Mouse (Mus musculus): ENCODE data around the gene Cyp2d9. TPM values are rescaled to one million over a fixed set of nuclear protein-coding genes. Genes with fewer than 3 reads are reported as not detected.
"Not testable (repeated sequence)": the region's sequence is repeated elsewhere in the genome, so short reads cannot be mapped to it uniquely, and the experiment has no call there.

Cyp2d9 gene
- polyA plus RNA-seq, 1 experiment from 2014 or later = not detected

- Histone ChIP-seq H3K27ac (replicated peaks; ENCODE audit: low read depth, low read length) (no peak overlapping the region), H3K36me3 (ENCODE audit: control insufficient read depth, insufficient read depth, low read length) (no peaks in the 10 kb centered on the region), H3K4me1 (ENCODE audit: control insufficient read depth, insufficient read depth, low read length) (no peaks in the 10 kb centered on the region), H3K9ac (ENCODE audit: low read depth, low read length) (no peak overlapping the region), H3K9me3 (ENCODE audit: control insufficient read depth, low read length) (peaks cover 22% of the 10 kb centered on the region), H3K27me3 (replicated peaks; ENCODE audit: control insufficient read depth, insufficient read depth, low read length) (no peaks in the 10 kb centered on the region), H3K4me3 (ENCODE audit: low read depth, low read length) (no peak overlapping the region), H3K4me2 (ENCODE audit: low read depth, low read length) (no peak overlapping the region)
- ATAC-seq (ENCODE audit: low read depth) = no peak
- WGBS = 91% methylated on average over 3 of the region's 3 CpGs
- DNase-seq (ENCODE audit: low spot score) = no peak
Measured at GRCm38 (mm10) chr15:82434541-82434940, 1.3 kb downstream of the Cyp2d9 start.

- no peak for DNase-seq (ENCODE audit: low spot score)
- Histone ChIP-seq H3K9me3 (ENCODE audit: control insufficient read depth, low read length) (peaks cover 17% of the 10 kb centered on the region), H3K4me3 (ENCODE audit: low read depth, low read length) (no peak overlapping the region)
Measured at GRCm38 (mm10) chr15:82435011-82435410, 1.8 kb downstream of the Cyp2d9 start.

GRCm38 (mm10) chr15:82435606-82436005 is 2.4 kb downstream of the Cyp2d9 start:
- 0 out of 2 replicates have a peak, but pooled peaks cover 11% of the 10 kb centered on the region for H3K9me3 ChIP-seq (ENCODE audit: control insufficient read depth, low read length)
- H3K4me2 ChIP-seq (ENCODE audit: low read depth, low read length) = no peak overlapping the region
- no peak overlapping the region for H3K9ac ChIP-seq (ENCODE audit: low read depth, low read length)
- no peak for ATAC-seq (ENCODE audit: low read depth)
- no peaks in the 10 kb centered on the region for H3K36me3 ChIP-seq (ENCODE audit: control insufficient read depth, insufficient read depth, low read length)
- 79% methylated on average over 2 of the region's 2 CpGs for WGBS
- H3K27me3 ChIP-seq (replicated peaks; ENCODE audit: control insufficient read depth, insufficient read depth, low read length) = no peaks in the 10 kb centered on the region
- H3K4me3 ChIP-seq (ENCODE audit: low read depth, low read length) = no peak overlapping the region
- DNase-seq (ENCODE audit: low spot score) = no peak
- no peak overlapping the region for H3K27ac ChIP-seq (replicated peaks; ENCODE audit: low read depth, low read length)
- no peaks in the 10 kb centered on the region for H3K4me1 ChIP-seq (ENCODE audit: control insufficient read depth, insufficient read depth, low read length)

More at GRCm38 (mm10) chr15:82435011-82435410, 1.8 kb downstream of the Cyp2d9 start:
- ATAC-seq (ENCODE audit: low read depth) = no peak
- H3K27me3 ChIP-seq (replicated peaks; ENCODE audit: control insufficient read depth, insufficient read depth, low read length) = no peaks in the 10 kb centered on the region
- H3K27ac ChIP-seq (replicated peaks; ENCODE audit: low read depth, low read length) = no peak overlapping the region
- 86% methylated on average over 3 of the region's 3 CpGs for WGBS
- H3K4me1 ChIP-seq (ENCODE audit: control insufficient read depth, insufficient read depth, low read length) = no peaks in the 10 kb centered on the region
- no peak overlapping the region for H3K9ac ChIP-seq (ENCODE audit: low read depth, low read length)
- no peak overlapping the region for H3K4me2 ChIP-seq (ENCODE audit: low read depth, low read length)
- H3K36me3 ChIP-seq (ENCODE audit: control insufficient read depth, insufficient read depth, low read length) = no peaks in the 10 kb centered on the region

- 0 out of 2 replicates have a peak, but pooled peaks cover 6% of the 10 kb centered on the region for H3K9me3 ChIP-seq (ENCODE audit: control insufficient read depth, low read length)
- H3K4me2 ChIP-seq (ENCODE audit: low read depth, low read length) = no peak overlapping the region
- H3K4me3 ChIP-seq (ENCODE audit: low read depth, low read length) = no peak overlapping the region
- H3K4me1 ChIP-seq (ENCODE audit: control insufficient read depth, insufficient read depth, low read length) = no peaks in the 10 kb centered on the region
- no peaks in the 10 kb centered on the region for H3K27me3 ChIP-seq (replicated peaks; ENCODE audit: control insufficient read depth, insufficient read depth, low read length)
- ATAC-seq (ENCODE audit: low read depth) (no peak), DNase-seq (ENCODE audit: low spot score) (peak; percentile 2)
- H3K9ac ChIP-seq (ENCODE audit: low read depth, low read length) = no peak overlapping the region
- 58% methylated on average over 5 of the region's 5 CpGs for WGBS
- H3K27ac ChIP-seq (replicated peaks; ENCODE audit: low read depth, low read length) = no peak overlapping the region
- no peaks in the 10 kb centered on the region for H3K36me3 ChIP-seq (ENCODE audit: control insufficient read depth, insufficient read depth, low read length)
Measured at GRCm38 (mm10) chr15:82437975-82438617, 4.9 kb downstream of the Cyp2d9 start.

GRCm38 (mm10) chr15:82443658-82444057 is 10.4 kb downstream of the Cyp2d9 start:
- Histone ChIP-seq H3K36me3 (ENCODE audit: control insufficient read depth, insufficient read depth, low read length) (no peaks in the 10 kb centered on the region), H3K27ac (replicated peaks; ENCODE audit: low read depth, low read length) (no peak overlapping the region), H3K4me2 (ENCODE audit: low read depth, low read length) (no peak overlapping the region), H3K9ac (ENCODE audit: low read depth, low read length) (no peak overlapping the region), H3K4me3 (ENCODE audit: low read depth, low read length) (no peak overlapping the region), H3K4me1 (ENCODE audit: control insufficient read depth, insufficient read depth, low read length) (no peaks in the 10 kb centered on the region), H3K9me3 (ENCODE audit: control insufficient read depth, low read length) (no peaks in the 10 kb centered on the region), H3K27me3 (replicated peaks; ENCODE audit: control insufficient read depth, insufficient read depth, low read length) (no peaks in the 10 kb centered on the region)
- WGBS = 91% methylated on average over 3 of the region's 3 CpGs
- no peak for ATAC-seq (ENCODE audit: low read depth)
- DNase-seq (ENCODE audit: low spot score) = no peak

GRCm38 (mm10) chr15:82445196-82445595 is 12.0 kb downstream of the Cyp2d9 start:
- Histone ChIP-seq H3K4me1 (ENCODE audit: control insufficient read depth, insufficient read depth, low read length) (no peaks in the 10 kb centered on the region), H3K36me3 (ENCODE audit: control insufficient read depth, insufficient read depth, low read length) (no peaks in the 10 kb centered on the region), H3K27ac (replicated peaks; ENCODE audit: low read depth, low read length) (no peak overlapping the region), H3K4me3 (ENCODE audit: low read depth, low read length) (no peak overlapping the region), H3K9me3 (ENCODE audit: control insufficient read depth, low read length) (no peaks in the 10 kb centered on the region), H3K4me2 (ENCODE audit: low read depth, low read length) (no peak overlapping the region), H3K27me3 (replicated peaks; ENCODE audit: control insufficient read depth, insufficient read depth, low read length) (no peaks in the 10 kb centered on the region), H3K9ac (ENCODE audit: low read depth, low read length) (no peak overlapping the region)
- DNase-seq (ENCODE audit: low spot score) = no peak
- WGBS = 65% methylated on average over 8 of the region's 8 CpGs
- ATAC-seq (ENCODE audit: low read depth) = no peak

- not testable (repeated sequence) for H3K27me3 ChIP-seq (replicated peaks; ENCODE audit: control insufficient read depth, insufficient read depth, low read length); ATAC-seq (ENCODE audit: low read depth); H3K4me2 ChIP-seq (ENCODE audit: low read depth, low read length); H3K27ac ChIP-seq (replicated peaks; ENCODE audit: low read depth, low read length); H3K4me3 ChIP-seq (ENCODE audit: low read depth, low read length); H3K4me1 ChIP-seq (ENCODE audit: control insufficient read depth, insufficient read depth, low read length); H3K36me3 ChIP-seq (ENCODE audit: control insufficient read depth, insufficient read depth, low read length); DNase-seq (ENCODE audit: low spot score); H3K9ac ChIP-seq (ENCODE audit: low read depth, low read length); H3K9me3 ChIP-seq (ENCODE audit: control insufficient read depth, low read length)
- 58% methylated on average over 2 of the region's 2 CpGs for WGBS
Measured at GRCm38 (mm10) chr15:82450045-82450444, 16.8 kb downstream of the Cyp2d9 start.

GRCm38 (mm10) chr15:82452133-82452532 is 18.9 kb downstream of the Cyp2d9 start:
- H3K9me3 ChIP-seq (ENCODE audit: control insufficient read depth, low read length); ATAC-seq (ENCODE audit: low read depth); H3K4me2 ChIP-seq (ENCODE audit: low read depth, low read length); DNase-seq (ENCODE audit: low spot score); H3K27ac ChIP-seq (replicated peaks; ENCODE audit: low read depth, low read length); H3K9ac ChIP-seq (ENCODE audit: low read depth, low read length); H3K36me3 ChIP-seq (ENCODE audit: control insufficient read depth, insufficient read depth, low read length); H3K27me3 ChIP-seq (replicated peaks; ENCODE audit: control insufficient read depth, insufficient read depth, low read length); H3K4me1 ChIP-seq (ENCODE audit: control insufficient read depth, insufficient read depth, low read length); H3K4me3 ChIP-seq (ENCODE audit: low read depth, low read length): not testable (repeated sequence)
- WGBS = 94% methylated on average over 1 of the region's 1 CpGs

GRCm38 (mm10) chr15:82453501-82453900 is 20.3 kb downstream of the Cyp2d9 start:
- H3K9ac ChIP-seq (ENCODE audit: low read depth, low read length); H3K4me1 ChIP-seq (ENCODE audit: control insufficient read depth, insufficient read depth, low read length); H3K4me2 ChIP-seq (ENCODE audit: low read depth, low read length); H3K9me3 ChIP-seq (ENCODE audit: control insufficient read depth, low read length); ATAC-seq (ENCODE audit: low read depth); H3K27me3 ChIP-seq (replicated peaks; ENCODE audit: control insufficient read depth, insufficient read depth, low read length); H3K27ac ChIP-seq (replicated peaks; ENCODE audit: low read depth, low read length); H3K4me3 ChIP-seq (ENCODE audit: low read depth, low read length); H3K36me3 ChIP-seq (ENCODE audit: control insufficient read depth, insufficient read depth, low read length); DNase-seq (ENCODE audit: low spot score): not testable (repeated sequence)
- WGBS = 89% methylated on average over 6 of the region's 6 CpGs
